Mouse (Mus musculus) embryo, embryonic 10.5 days (tissue): ENCODE measurements around the gene Olfr608.
"Not testable (repeated sequence)": the region's sequence is repeated elsewhere in the genome, so short reads cannot be mapped to it uniquely, and the experiment has no call there.

Experiments
- DNase-seq: peaks from one replicate; pipeline ENCODE4 v3.0.0-alpha.2; 2015; ENCODE audit warnings: low spot score

Olfr608 gene

DNA sequence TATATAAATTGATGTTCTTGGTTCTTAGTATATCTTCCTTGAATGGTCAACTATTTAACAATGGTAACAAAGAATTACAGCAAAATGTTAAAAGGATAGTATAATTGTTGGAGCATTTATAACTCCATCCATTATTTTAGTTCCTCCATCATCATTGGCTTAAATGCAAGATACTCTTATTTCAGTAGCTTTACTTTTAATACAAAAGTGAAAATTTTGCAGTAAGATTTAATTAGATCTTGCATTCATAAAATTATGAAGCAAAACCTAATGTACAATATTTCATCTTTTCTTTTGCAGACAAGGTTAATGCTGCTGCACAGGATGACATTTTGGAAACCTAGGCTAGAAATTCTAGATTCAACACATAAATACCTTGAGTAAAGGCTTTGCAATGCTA lies at the start of gene Olfr608:
Olfr608 (plus strand) TSS at position 301 of the 400 bp plus-strand sequence.
- no peak for DNase-seq

DNA sequence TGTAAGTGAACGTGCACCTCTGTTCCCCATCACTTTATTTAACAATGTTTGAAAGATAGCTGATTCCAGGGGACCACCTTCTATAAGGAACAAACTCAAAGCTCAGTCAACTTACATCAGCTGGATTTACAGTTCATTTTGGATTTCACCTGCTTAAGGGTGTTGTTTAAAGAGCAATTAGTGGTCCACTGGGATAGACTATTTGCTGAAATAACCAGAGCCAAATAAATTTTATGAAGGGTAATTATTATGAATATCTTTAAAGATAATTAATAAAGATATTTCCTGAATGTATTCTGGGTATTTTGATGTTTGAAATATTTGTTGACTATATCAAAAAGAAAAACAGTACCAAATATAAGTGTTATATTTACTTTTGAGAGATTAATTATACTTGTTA lies 24.3 kb upstream of the Olfr608 start, which contains the start of gene Olfr605:
Olfr605 (minus strand) TSS at position 101 of the 400 bp plus-strand sequence.
- DNase-seq, result no peak

DNA sequence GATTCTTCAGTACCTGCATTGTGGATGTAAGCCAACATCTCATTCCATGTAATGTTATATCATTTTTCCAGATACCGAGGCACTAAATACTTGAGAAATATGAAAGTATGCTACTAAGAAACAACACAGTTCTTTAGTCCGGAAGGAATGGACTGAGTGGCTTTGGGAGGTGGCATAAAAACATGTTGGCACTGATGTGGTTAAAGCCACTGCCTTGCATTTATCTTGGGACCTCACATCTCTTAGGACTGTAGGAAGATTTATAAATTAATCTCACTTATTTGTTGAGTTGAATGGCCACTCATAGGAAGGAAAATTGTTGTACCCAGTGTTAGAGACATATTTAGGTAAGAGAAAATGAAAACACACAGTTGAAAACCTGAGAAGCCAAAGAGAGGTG lies 20.9 kb upstream of the Olfr608 start, which contains the start of gene Olfr606:
Olfr606 (plus strand) TSS at position 301 of the 400 bp plus-strand sequence.
- DNase-seq, result no peak

DNA sequence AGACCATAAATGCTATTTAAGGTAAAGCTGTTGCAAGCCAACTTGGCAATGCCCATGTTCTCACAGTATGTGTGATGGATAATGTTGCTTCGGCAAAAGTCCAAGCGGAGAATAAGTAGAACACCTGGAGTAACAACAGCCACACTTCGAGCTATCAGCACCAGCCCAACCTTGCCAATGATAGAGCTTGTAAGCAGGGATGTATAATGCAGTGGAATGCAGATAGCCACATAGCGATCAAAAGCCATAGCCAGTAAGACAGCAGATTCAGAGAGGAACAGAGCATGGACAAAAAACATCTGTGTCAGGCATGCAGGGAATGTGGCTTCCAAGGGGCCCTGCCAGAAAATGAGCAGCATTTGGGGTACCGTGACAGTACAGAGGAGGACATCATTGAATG lies 9.1 kb upstream of the Olfr608 start:
- no peak for DNase-seq

DNA sequence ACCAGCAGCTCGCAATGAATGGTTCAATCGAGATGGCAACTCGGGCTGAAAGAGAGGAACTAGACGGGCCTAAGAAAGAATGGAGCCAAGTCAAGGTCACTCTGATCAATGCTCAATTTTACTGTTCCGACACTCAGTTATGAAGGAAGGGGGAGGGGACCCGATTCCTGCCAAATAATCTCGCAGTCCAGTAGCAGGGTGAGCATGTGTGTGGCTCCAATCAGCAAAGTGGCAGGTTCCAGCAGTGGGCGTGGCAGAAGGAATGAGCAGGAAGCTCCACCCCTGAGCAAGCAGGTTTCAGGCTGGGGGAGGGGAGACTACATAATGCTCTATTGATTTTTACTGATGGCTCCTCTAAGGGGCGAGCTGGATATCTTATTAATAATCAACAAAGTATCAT lies 7.4 kb downstream of the Olfr608 start:
- not testable (repeated sequence) for DNase-seq

DNA sequence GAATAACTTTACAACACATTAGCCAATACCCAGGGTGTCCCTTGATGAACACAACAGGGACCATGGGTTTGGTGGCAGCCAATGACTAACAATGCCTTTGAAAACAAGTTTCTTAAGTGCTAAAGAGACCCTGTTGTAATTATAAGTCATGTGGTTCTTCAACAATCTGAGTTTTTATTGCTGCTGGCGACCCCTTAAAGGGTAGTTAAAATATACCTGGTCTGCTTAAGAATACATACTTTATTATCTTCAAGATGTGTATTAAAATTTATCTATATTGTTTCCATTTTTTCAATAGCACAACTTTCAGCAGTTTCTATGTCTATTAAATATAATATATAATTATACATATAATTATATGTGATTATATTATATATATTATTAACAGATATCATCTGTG lies 28.3 kb downstream of the Olfr608 start, which contains the start of gene Olfr609:
Olfr609 (minus strand) TSS at position 101 of the 400 bp plus-strand sequence.
- DNase-seq, result no peak

DNA sequence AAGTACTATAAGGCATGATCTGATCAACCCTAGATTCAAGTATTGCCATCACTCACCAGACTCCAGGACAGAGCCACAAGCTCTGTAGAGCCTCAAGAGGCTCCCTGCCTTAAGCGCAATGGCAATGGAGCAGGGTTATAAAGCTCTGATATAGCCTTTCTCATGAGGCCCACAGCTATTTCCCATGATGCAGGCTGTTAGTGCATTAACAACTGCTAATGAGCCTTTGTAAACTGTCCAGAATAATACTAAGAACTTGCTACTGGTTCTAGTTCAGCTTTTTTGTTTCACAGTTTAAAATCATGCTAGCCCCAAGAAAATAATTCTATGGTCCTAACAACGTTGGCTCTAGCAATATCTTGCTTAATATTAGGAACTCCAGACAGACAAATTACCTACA lies 42.3 kb downstream of the Olfr608 start, which contains the start of gene Olfr610:
Olfr610 (minus strand) TSS at position 101 of the 400 bp plus-strand sequence.
- DNase-seq, result no peak

DNA sequence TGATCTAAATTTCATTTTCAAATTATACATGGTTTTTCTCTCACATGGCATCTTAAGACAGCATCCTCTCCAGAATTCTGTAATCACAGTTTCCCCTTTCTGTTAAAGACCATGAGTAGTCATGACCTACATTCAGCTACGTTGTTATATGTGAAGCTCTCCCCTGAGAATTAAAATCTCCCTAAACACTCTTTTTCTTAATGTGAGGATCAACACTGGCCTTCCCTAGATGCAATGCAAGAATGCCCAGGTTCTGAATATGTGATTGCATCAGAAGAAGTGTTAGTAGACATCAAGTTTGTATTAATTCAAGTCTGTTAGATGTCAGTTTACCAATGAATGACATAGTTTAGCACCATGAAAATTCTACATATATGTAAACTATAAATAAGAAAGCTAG lies 51.1 kb downstream of the Olfr608 start, which contains the start of gene Olfr611:
Olfr611 (minus strand) TSS at position 101 of the 400 bp plus-strand sequence.
- not testable (repeated sequence) for DNase-seq
